Mouse (Mus musculus) E14TG2a.4 (cell line): ENCODE data around the gene Man2a1.

Experiments used
- CTCF ChIP-seq: conservative IDR thresholded peaks from 2 replicates; pipeline ENCODE4 v1.5.1; 2014; ENCODE audit warnings: low read length
- NANOG ChIP-seq: IDR thresholded peaks from 2 replicates; pipeline ENCODE4 v1.6.1; 2014; ENCODE audit warnings: borderline replicate concordance, low read length, mixed read lengths
- POU5F1 ChIP-seq: IDR thresholded peaks from 2 replicates; pipeline ENCODE4 v1.6.1; 2014; ENCODE audit warnings: low read length, borderline replicate concordance

GRCm38 (mm10) chr17:64721112-64721511, 120.6 kb downstream of the Man2a1 start:
- no peak for TF ChIP-seq CTCF
- TF ChIP-seq NANOG: no peak
- no peak for TF ChIP-seq POU5F1
